Mouse (Mus musculus): ENCODE measurements around the gene Tanc1. TPM values are rescaled to one million over a fixed set of nuclear protein-coding genes. Genes with fewer than 3 reads are reported as not detected.

Gene Tanc1
- polyA plus RNA-seq, 1 experiment: 7.2 TPM

GRCm38 (mm10) chr2:59775148-59775547, 163.3 kb downstream of the Tanc1 start:
- no peak for TF ChIP-seq CTCF (IDR thresholded peaks at IDR 0.05; ENCODE audit: extremely low read depth, insufficient read length, insufficient replicate concordance, low read depth, low read length)
- Histone ChIP-seq H3K36me3 (ENCODE audit: control insufficient read depth, insufficient read depth, low read length) (peaks cover 15% of the 10 kb centered on the region), H3K4me1 (ENCODE audit: control insufficient read depth, insufficient read depth, insufficient read length, low read length) (peaks cover 5% of the 10 kb centered on the region; the same call in 1 of the 2 replicates), H3K27ac (ENCODE audit: insufficient read depth, low read depth, low read length) (no peak overlapping the region), H3K27me3 (ENCODE audit: control insufficient read depth, insufficient read depth, low read length) (no peaks in the 10 kb centered on the region), H3K4me3 (ENCODE audit: low read depth, low read length) (no peak overlapping the region)
- WGBS: 30% methylated on average over 5 of the region's 5 CpGs

DNA sequence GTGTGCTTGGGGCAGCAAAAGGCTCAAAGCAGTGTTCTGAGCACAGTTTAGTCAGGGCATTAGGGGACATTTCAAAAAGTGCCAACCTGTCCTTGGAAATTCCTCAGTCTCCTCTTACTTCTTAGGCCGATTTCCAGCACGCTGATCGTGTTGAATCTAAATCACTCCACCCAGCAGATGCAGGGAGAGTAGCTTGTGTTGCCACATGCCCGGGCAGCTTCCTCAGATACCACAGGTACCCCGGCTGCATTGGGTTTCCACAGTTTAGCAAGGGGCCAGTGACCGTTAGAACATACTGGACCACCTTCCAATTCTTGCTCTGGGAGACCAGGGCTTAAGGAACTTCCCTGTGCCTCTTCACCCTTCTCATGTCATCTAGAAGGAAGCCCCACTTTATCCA, 164.0 kb downstream of the Tanc1 start:
- 84% methylated on average over 6 of the region's 6 CpGs for WGBS
- Histone ChIP-seq H3K4me1 (ENCODE audit: control insufficient read depth, insufficient read depth, insufficient read length, low read length) (peaks cover 5% of the 10 kb centered on the region; the same call in 1 of the 2 replicates), H3K27ac (ENCODE audit: insufficient read depth, low read depth, low read length) (no peak overlapping the region), H3K36me3 (ENCODE audit: control insufficient read depth, insufficient read depth, low read length) (peaks cover 15% of the 10 kb centered on the region), H3K27me3 (ENCODE audit: control insufficient read depth, insufficient read depth, low read length) (no peaks in the 10 kb centered on the region), H3K4me3 (ENCODE audit: low read depth, low read length) (no peak overlapping the region)
- TF ChIP-seq POLR2A (IDR thresholded peaks at IDR 0.05; ENCODE audit: low read depth, low read length): no peak
- no peak for TF ChIP-seq CTCF (IDR thresholded peaks at IDR 0.05; ENCODE audit: extremely low read depth, insufficient read length, insufficient replicate concordance, low read depth, low read length)

GRCm38 (mm10) chr2:59779355-59779754, 167.5 kb downstream of the Tanc1 start:
- TF ChIP-seq CTCF (IDR thresholded peaks at IDR 0.05; ENCODE audit: extremely low read depth, insufficient read length, insufficient replicate concordance, low read depth, low read length): no peak
- TF ChIP-seq POLR2A (IDR thresholded peaks at IDR 0.05; ENCODE audit: low read depth, low read length): no peak
- 69% methylated on average over 10 of the region's 10 CpGs for WGBS
- no peak overlapping the region for H3K4me3 ChIP-seq (ENCODE audit: low read depth, low read length)
- peaks cover 5% of the 10 kb centered on the region; the same call in 1 of the 2 replicates for H3K4me1 ChIP-seq (ENCODE audit: control insufficient read depth, insufficient read depth, insufficient read length, low read length)
- no peak overlapping the region for H3K27ac ChIP-seq (ENCODE audit: insufficient read depth, low read depth, low read length)
- H3K36me3 ChIP-seq (ENCODE audit: control insufficient read depth, insufficient read depth, low read length): peaks cover 5% of the 10 kb centered on the region; the same call in 1 of the 2 replicates
- no peaks in the 10 kb centered on the region for H3K27me3 ChIP-seq (ENCODE audit: control insufficient read depth, insufficient read depth, low read length)

DNA sequence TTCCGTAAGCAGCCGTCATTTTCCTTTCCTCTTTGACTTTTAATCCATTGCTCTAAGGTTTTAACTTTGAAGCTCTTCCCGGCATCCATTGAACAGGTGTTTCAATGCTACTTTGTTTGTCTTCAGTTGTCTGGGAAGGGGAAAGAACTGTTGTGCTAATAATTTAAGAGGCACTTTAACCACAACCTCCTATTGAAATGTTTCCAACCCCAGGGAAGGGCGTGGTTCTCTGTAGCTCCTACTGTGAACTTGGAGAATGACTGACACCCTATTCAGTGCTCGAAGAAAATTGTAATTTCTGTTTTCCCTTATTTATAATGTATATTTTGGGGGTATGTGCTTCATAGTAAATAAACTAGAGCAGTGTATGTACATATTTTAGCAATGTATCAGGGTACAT, 168.4 kb downstream of the Tanc1 start:
- no peak overlapping the region for H3K27ac ChIP-seq (ENCODE audit: insufficient read depth, low read depth, low read length)
- peaks cover 4% of the 10 kb centered on the region; the same call in 1 of the 2 replicates for H3K4me1 ChIP-seq (ENCODE audit: control insufficient read depth, insufficient read depth, insufficient read length, low read length)
- peaks cover 7% of the 10 kb centered on the region for H3K36me3 ChIP-seq (ENCODE audit: control insufficient read depth, insufficient read depth, low read length)
- no peak for TF ChIP-seq POLR2A (IDR thresholded peaks at IDR 0.05; ENCODE audit: low read depth, low read length)
- TF ChIP-seq CTCF (IDR thresholded peaks at IDR 0.05; ENCODE audit: extremely low read depth, insufficient read length, insufficient replicate concordance, low read depth, low read length): no peak
- no peaks in the 10 kb centered on the region for H3K27me3 ChIP-seq (ENCODE audit: control insufficient read depth, insufficient read depth, low read length)
- H3K4me3 ChIP-seq (ENCODE audit: low read depth, low read length): no peak overlapping the region
- WGBS: 60% methylated on average over 5 of the region's 5 CpGs

- peaks cover 14% of the 10 kb centered on the region for H3K36me3 ChIP-seq (ENCODE audit: control insufficient read depth, insufficient read depth, low read length)
- TF ChIP-seq CTCF (IDR thresholded peaks at IDR 0.05; ENCODE audit: extremely low read depth, insufficient read length, insufficient replicate concordance, low read depth, low read length) (no peak), POLR2A (IDR thresholded peaks at IDR 0.05; ENCODE audit: low read depth, low read length) (no peak)
- no peaks in the 10 kb centered on the region for H3K4me1 ChIP-seq (ENCODE audit: control insufficient read depth, insufficient read depth, insufficient read length, low read length)
- WGBS: 48% methylated on average over 12 of the region's 12 CpGs
- H3K27ac ChIP-seq (ENCODE audit: insufficient read depth, low read depth, low read length): no peak overlapping the region
- no peak overlapping the region for H3K4me3 ChIP-seq (ENCODE audit: low read depth, low read length)
- no peaks in the 10 kb centered on the region for H3K27me3 ChIP-seq (ENCODE audit: control insufficient read depth, insufficient read depth, low read length)
Observed at GRCm38 (mm10) chr2:59783055-59783831, 171.4 kb downstream of the Tanc1 start.

DNA sequence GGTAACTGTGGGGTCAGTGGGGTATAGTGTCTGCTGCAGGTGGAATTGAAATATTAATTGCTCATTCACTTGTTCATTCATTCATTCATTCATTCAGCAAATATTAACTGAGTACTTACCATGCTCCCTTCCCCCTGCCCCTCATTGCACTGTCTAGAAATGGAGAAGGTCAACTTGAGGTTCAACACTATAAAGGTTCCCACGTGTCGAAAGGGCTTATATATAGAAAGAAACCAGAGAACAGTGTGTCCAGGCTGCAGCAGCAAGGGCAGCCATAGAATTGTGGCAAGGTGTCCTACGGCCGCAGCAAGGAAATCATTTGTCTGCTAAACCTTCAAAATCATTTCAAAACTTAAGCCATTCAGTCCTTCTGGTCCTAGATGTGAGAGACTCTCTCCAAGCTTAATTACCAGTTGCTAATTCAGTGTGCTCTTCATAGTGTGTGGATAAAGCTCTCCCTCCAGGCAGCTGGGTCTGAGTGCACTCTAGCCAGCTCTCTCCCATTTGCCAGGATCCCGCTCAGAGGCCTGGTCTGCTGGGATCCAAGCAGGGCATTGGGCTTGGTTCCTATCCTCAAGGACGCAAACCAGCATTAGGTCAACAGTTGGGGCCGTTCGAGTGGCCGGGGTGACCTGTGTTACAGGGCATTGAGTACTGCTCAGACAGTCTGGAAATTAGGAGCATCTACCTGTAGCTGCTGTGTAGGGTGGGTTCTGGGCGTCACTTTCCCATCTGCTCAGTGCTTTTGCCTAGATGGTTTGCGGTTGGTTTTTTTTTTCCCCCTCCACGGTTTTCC, 172.2 kb downstream of the Tanc1 start:
- no peaks in the 10 kb centered on the region for H3K4me1 ChIP-seq (ENCODE audit: control insufficient read depth, insufficient read depth, insufficient read length, low read length)
- H3K27me3 ChIP-seq (ENCODE audit: control insufficient read depth, insufficient read depth, low read length): no peaks in the 10 kb centered on the region
- H3K4me3 ChIP-seq (ENCODE audit: low read depth, low read length): no peak overlapping the region
- peaks cover 14% of the 10 kb centered on the region for H3K36me3 ChIP-seq (ENCODE audit: control insufficient read depth, insufficient read depth, low read length)
- no peak for TF ChIP-seq CTCF (IDR thresholded peaks at IDR 0.05; ENCODE audit: extremely low read depth, insufficient read length, insufficient replicate concordance, low read depth, low read length)
- TF ChIP-seq POLR2A (IDR thresholded peaks at IDR 0.05; ENCODE audit: low read depth, low read length): no peak
- 87% methylated on average over 12 of the region's 12 CpGs for WGBS
- H3K27ac ChIP-seq (ENCODE audit: insufficient read depth, low read depth, low read length): no peak overlapping the region

DNA sequence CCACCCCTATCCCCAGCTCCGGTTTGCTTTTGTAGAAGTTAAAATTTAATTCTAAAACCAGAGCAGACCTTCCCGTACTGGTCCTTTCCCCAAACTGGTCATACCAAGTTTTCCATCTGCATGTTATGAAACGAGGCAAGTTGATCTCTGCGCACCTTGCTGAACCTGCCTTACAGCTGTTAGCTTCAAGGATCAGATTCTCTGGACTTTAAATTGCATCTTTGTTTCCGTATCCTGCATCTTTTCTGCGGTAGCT, 172.7 kb downstream of the Tanc1 start:
- H3K27ac ChIP-seq (ENCODE audit: insufficient read depth, low read depth, low read length): no peak overlapping the region
- WGBS: 89% methylated on average over 6 of the region's 6 CpGs
- TF ChIP-seq POLR2A (IDR thresholded peaks at IDR 0.05; ENCODE audit: low read depth, low read length) (no peak), CTCF (IDR thresholded peaks at IDR 0.05; ENCODE audit: extremely low read depth, insufficient read length, insufficient replicate concordance, low read depth, low read length) (no peak)

More for the DNA sequence above, 172.7 kb downstream of the Tanc1 start:
- no peaks in the 10 kb centered on the region for H3K27me3 ChIP-seq (ENCODE audit: control insufficient read depth, insufficient read depth, low read length)
- H3K4me3 ChIP-seq (ENCODE audit: low read depth, low read length): no peak overlapping the region
- no peaks in the 10 kb centered on the region for H3K4me1 ChIP-seq (ENCODE audit: control insufficient read depth, insufficient read depth, insufficient read length, low read length)
- H3K36me3 ChIP-seq (ENCODE audit: control insufficient read depth, insufficient read depth, low read length): peaks cover 14% of the 10 kb centered on the region

Measured in small intestine, adult 2 months (tissue).